Mouse (Mus musculus) ovary, adult 18-20 months (tissue): Measurements from ENCODE around the gene Tmem40.

ENCODE experiments used
- DNase-seq: peaks from one replicate; pipeline ENCODE4 v3.0.0; 2022; ENCODE audit warnings: low spot score, mixed read lengths

Gene Tmem40

GRCm38 (mm10) chr6:115761995-115762756 is at the start of gene Tmem40:
Tmem40 (minus strand) TSS chr6:115762410.
- DNase-seq: no peak

- no peak for DNase-seq
These were observed 49.4 kb upstream of the Tmem40 start for GRCm38 (mm10) chr6:115811606-115812005.

GRCm38 (mm10) chr6:115808488-115809231 is 46.5 kb upstream of the Tmem40 start, which contains the start of gene Rpl32:
Rpl32 (minus strand) TSS chr6:115808747.
- peak; percentile 68 for DNase-seq

- no peak for DNase-seq
These were observed 45.9 kb upstream of the Tmem40 start for GRCm38 (mm10) chr6:115808196-115808487.

GRCm38 (mm10) chr6:115807464-115808195 is 45.4 kb upstream of the Tmem40 start:
- DNase-seq: no peak

- no peak for DNase-seq
These were observed 42.4 kb upstream of the Tmem40 start for GRCm38 (mm10) chr6:115804432-115805192.

GRCm38 (mm10) chr6:115803541-115804382 is 41.6 kb upstream of the Tmem40 start:
- peak; percentile 53 for DNase-seq

- no peak for DNase-seq
These were observed 39.6 kb upstream of the Tmem40 start for GRCm38 (mm10) chr6:115801811-115802210.

- DNase-seq: no peak
These were observed 30.5 kb upstream of the Tmem40 start for GRCm38 (mm10) chr6:115792691-115793215.

- no peak for DNase-seq
These were observed 29.9 kb upstream of the Tmem40 start for GRCm38 (mm10) chr6:115791842-115792686.

- no peak for DNase-seq
These were observed 28.8 kb upstream of the Tmem40 start for GRCm38 (mm10) chr6:115791016-115791415.

GRCm38 (mm10) chr6:115782781-115783180 is 20.6 kb upstream of the Tmem40 start:
- DNase-seq: no peak

GRCm38 (mm10) chr6:115776363-115776762 is 14.2 kb upstream of the Tmem40 start:
- no peak for DNase-seq

- no peak for DNase-seq
These were observed 13.6 kb upstream of the Tmem40 start for GRCm38 (mm10) chr6:115775838-115776237.

- DNase-seq: no peak
These were observed 12.3 kb upstream of the Tmem40 start, which contains the start of gene Cand2 for GRCm38 (mm10) chr6:115774501-115774921. Cand2 (plus strand) TSS chr6:115774538.

- DNase-seq: no peak
These were observed 11.8 kb upstream of the Tmem40 start for GRCm38 (mm10) chr6:115773966-115774413.

- DNase-seq: no peak
These were observed 10.4 kb upstream of the Tmem40 start for GRCm38 (mm10) chr6:115772604-115773003.

GRCm38 (mm10) chr6:115772201-115772600 is 10.0 kb upstream of the Tmem40 start:
- no peak for DNase-seq

- DNase-seq: no peak
These were observed 8.6 kb upstream of the Tmem40 start for GRCm38 (mm10) chr6:115770852-115771251.
